Mouse (Mus musculus): Measurements from ENCODE around the gene Ankrd11.

Ankrd11 gene

DNA sequence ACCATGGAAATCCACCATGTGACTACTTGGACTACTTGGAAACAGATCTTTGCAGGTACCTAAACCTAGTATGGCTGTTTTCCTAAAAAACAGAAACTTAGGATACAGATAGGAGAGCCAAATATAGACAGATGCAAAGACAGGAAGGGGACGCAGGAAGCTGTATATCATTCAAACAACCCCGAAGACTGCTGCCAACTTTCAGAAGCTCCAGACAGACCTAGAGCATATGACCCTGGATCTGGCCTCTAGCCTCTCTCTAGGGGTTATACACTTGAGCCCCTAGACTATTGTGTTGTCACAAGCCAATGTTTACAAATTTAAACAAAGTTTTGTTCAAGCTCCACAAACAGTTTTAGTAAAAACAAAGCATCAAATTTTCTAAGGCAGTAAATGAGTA is 80.6 kb downstream of the Ankrd11 start:
- DNase-seq (ENCODE audit: low read depth, low spot score) = no peak

- no peak for DNase-seq (ENCODE audit: low read depth, low spot score)
Measured at GRCm38 (mm10) chr8:122960932-122961331, 81.1 kb downstream of the Ankrd11 start.

DNA sequence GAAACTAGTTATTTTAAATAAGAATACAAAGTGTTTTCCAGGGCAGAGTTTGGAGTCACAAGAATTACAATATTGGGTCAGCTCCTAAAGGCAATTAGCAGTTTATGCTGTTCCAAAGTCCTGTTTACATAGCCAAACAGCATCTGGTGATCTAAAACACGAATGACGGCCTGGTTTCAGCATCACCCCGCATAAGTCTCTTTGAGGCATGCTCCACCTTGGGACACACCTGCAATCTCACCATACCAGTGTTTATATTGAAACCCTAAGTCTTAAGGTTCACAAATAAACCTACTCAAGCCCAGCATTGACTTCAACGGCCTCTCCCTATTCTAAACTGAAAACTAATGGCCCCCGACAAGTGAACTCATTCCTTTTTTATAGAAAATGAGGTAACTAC is 81.8 kb downstream of the Ankrd11 start:
- DNase-seq (ENCODE audit: low read depth, low spot score) = no peak

- no peak for DNase-seq (ENCODE audit: low read depth, low spot score)
Measured at GRCm38 (mm10) chr8:122955997-122956396, 86.1 kb downstream of the Ankrd11 start.

GRCm38 (mm10) chr8:122955195-122955594 is 86.9 kb downstream of the Ankrd11 start:
- no peak for DNase-seq (ENCODE audit: low read depth, low spot score)

DNA sequence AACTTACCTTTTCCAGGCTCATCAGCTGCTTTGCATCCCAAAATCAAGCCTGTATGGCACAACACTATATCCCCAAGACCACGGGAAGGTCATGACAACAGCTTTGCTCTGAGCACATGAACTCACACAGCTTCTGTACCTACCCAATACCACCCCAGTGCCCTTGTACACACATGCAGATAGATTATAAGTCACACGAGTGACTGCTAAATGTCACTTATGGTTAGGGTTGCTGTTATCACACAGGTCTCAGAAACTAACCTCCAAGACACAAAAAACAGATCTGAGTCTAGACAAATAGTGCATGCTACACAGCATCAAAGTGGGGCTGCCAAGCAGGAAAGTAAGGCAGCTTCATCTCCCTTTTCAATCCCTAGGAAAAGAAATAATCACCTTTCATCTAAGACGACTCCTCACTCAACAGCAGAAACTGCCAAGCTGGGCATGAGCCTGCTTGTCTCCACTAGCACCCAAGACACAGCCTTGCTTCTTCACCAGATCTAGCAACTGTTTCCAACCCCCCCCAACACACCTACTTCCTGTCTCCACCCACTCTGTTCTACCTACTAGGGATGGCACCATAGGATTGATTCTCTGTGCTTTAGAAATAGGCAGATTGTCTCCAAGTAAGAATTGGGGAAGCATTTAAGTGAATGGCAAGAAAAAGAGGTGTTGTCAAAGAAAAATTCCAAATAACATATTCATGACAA is 87.8 kb downstream of the Ankrd11 start:
- DNase-seq (ENCODE audit: low read depth, low spot score) = no peak

GRCm38 (mm10) chr8:122953028-122953427 is 89.0 kb downstream of the Ankrd11 start:
- no peak for DNase-seq (ENCODE audit: low read depth, low spot score)

DNA sequence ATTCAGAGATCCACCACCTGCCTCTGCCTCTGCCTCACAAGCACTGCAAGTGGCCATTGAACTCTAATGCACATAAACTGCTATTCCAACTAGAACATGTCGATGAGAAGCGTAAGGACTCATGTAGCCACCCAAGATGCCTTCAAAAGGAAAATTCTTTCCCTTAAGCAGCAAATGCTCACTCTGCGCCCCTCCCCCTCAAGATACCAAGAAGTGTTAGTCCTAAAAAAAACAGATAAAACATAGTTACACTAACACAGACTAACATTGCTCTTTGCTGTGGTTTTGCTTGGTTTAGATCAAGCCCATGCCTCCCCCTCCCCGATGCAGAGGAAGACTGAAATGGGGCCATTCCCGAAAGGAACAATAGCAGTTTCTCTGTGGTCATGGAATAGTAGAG is 90.6 kb downstream of the Ankrd11 start:
- DNase-seq (ENCODE audit: low read depth, low spot score) = no peak

- no peak for DNase-seq (ENCODE audit: low read depth, low spot score)
Measured at GRCm38 (mm10) chr8:122949701-122950100, 92.4 kb downstream of the Ankrd11 start.

- DNase-seq (ENCODE audit: low read depth, low spot score) = no peak
Measured at GRCm38 (mm10) chr8:122945775-122946174, 96.3 kb downstream of the Ankrd11 start.

- no peak for DNase-seq (ENCODE audit: low read depth, low spot score)
Measured at GRCm38 (mm10) chr8:122942803-122943713, 99.0 kb downstream of the Ankrd11 start.

GRCm38 (mm10) chr8:122938591-122938990 is 103.5 kb downstream of the Ankrd11 start:
- no peak for DNase-seq (ENCODE audit: low read depth, low spot score)

DNA sequence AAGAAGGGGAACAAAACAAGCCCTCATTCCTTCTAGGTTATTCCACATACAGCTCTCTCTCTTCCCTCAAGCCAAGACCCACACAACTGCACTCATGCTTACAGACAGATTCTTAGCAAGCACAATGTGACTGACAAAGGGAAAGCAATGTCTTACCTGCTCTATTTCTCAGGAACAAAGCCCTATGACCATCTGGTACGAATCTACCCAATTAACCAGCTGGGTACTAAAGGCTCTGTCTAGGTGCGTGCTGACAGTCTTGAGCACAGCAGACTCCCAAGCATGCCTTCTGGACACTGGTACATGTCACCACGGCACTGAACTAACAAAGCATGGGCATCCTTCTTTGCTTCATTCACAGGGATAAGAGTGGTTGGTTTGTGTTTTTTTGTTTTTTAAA is 103.9 kb downstream of the Ankrd11 start:
- DNase-seq (ENCODE audit: low read depth, low spot score) = no peak

GRCm38 (mm10) chr8:122937545-122938053 is 104.5 kb downstream of the Ankrd11 start:
- no peak for DNase-seq (ENCODE audit: low read depth, low spot score)

- no peak for DNase-seq (ENCODE audit: low read depth, low spot score)
Measured at GRCm38 (mm10) chr8:122935912-122936311, 106.2 kb downstream of the Ankrd11 start.

GRCm38 (mm10) chr8:122935118-122935517 is 107.0 kb downstream of the Ankrd11 start:
- no peak for DNase-seq (ENCODE audit: low read depth, low spot score)

DNA sequence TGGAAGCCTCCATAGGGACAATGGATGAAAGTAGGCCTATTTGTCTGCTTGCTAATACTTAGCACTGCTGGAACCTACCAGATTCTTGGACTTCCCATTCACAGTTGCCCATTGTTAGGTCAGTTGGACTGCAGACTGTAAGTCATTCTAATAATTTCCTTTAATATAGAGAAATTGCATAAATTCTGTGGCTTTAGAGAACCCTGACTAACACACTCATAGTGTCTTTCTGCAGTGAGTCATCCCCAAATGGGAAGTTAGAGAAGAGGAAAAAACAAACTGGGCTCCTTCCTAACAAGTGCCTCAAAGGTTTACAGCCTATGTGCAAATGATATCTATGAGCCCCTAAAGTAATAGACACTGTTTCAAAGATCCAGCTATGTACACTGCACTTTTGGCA is 108.1 kb downstream of the Ankrd11 start:
- no peak for DNase-seq (ENCODE audit: low read depth, low spot score)

DNA sequence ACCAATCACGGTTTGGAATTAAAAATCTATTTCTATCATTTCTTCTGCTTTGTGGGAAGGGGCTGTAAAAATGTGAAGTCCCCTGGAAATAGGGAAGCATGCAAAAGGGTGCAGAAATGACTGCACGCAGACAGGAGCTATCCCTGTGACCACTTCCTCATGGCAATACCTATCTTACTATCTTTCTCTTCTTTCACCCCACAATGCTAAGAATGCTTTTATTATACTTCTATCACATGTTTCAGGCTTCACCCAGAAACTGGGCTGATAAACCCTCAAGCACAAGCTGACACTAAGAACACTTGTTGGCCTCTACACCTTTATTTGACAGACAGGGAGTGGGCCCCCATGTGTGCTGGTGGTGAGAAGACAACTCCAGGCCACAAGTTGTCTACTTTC is 109.5 kb downstream of the Ankrd11 start:
- DNase-seq (ENCODE audit: low read depth, low spot score) = no peak

DNA sequence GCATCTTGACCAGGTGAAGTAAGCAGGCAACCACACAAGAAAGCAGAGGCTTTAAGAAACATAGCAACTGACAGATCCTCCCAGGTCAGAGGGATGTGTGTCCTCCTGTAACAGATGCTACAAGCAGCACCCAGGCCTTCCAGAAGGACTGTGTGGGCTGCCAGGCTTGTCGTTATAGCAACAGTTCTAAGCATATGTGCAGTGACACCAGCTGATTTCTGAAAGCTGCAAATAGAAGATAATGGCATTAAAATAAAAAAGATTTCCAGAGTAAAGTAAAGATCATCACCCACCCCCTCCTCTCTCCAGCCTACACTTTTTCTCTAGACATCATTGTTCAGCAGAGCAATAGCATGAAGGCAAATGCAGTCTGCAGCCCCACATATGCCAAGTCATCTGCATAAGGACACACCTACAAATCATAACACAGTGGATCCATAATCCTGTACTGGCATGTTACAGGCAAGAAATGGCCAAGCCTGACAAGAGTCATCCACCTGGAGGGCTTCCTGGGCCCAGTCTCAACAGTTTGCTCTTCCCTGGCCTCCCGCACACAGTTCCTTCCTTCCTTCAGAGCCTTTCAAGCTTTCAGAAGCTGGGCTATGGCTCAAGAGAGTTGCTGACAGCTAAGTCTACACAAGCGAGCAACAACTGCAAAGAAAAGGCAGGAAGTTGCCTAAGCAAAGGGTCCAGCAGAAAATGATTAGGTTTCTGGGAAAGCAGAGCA is 110.1 kb downstream of the Ankrd11 start:
- no peak for DNase-seq (ENCODE audit: low read depth, low spot score)

GRCm38 (mm10) chr8:122928631-122929224 is 113.3 kb downstream of the Ankrd11 start:
- no peak for DNase-seq (ENCODE audit: low read depth, low spot score)

- DNase-seq (ENCODE audit: low read depth, low spot score) = no peak
Measured at GRCm38 (mm10) chr8:122927841-122928240, 114.2 kb downstream of the Ankrd11 start.

DNA sequence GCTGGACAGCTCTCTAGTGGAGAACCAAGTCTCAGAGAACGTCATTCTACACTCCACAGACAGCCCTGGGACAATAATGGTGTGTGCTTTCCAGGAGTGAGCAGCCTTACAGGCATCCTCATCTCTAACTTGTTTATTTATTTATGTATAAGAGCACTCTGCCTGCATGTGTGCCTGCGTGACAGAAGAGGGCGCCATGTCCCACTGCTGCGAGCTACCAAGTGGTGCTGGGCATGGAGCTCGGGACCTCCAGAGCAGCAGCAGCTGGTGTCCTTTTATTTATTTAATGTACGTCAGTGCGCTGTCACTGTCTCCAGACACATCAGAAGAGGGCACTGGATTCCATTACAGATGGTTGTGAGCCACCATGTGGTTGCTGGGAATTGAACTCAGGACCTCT is 115.3 kb downstream of the Ankrd11 start:
- DNase-seq (ENCODE audit: low read depth, low spot score) = no peak
